ENCODE assay signal across 9 mouse cellular contexts in genomic region chr4:152184353-152185035, GRCm38 (mm10). TPM values are rescaled to one million over a fixed set of nuclear protein-coding genes. Genes with fewer than 3 reads are reported as not detected.
DNase-seq lines count a peak whose midpoint lies in the region; ATAC-seq and TF ChIP-seq lines count a peak whose summit lies in the region.
"Had no signal": no experiment of that assay in that cellular context is flagged by ENCODE, and none has a peak within 500 bp of the region (broad histone marks: within the 10 kb centered on the region; RNA-seq: fewer than 3 reads in every experiment).

No protein-coding gene starts in this region.

- H3K4me3 ChIP-seq in heart, embryonic 13.5 days, result no peak overlapping the region
- no peak overlapping the region for H3K4me3 ChIP-seq in midbrain, postnatal 0 days (ENCODE audit: low read depth, low read length)
- no peak overlapping the region for H3K4me3 ChIP-seq in midbrain, embryonic 10.5 days

- 0 out of 2 replicates have a peak, but pooled peaks cover 6% of the 10 kb centered on the region for H3K36me3 ChIP-seq in heart, embryonic 13.5 days
- no peaks in the 10 kb centered on the region for H3K36me3 ChIP-seq in midbrain, postnatal 0 days (ENCODE audit: insufficient read depth, low read length)
- peaks cover 20% of the 10 kb centered on the region for H3K36me3 ChIP-seq in midbrain, embryonic 10.5 days

- peak overlapping the region; percentile 80; the same call in 1 of the 2 replicates for H3K9ac ChIP-seq in heart, embryonic 13.5 days
- no peak overlapping the region for H3K9ac ChIP-seq in midbrain, postnatal 0 days (replicated peaks; ENCODE audit: low read length, poor library complexity, severe bottlenecking)

- peaks cover 48% of the 10 kb centered on the region for H3K4me1 ChIP-seq in heart, embryonic 13.5 days
- peaks cover 11% of the 10 kb centered on the region for H3K4me1 ChIP-seq in midbrain, postnatal 0 days (ENCODE audit: insufficient read depth, low read length)
- peaks cover 41% of the 10 kb centered on the region for H3K4me1 ChIP-seq in midbrain, embryonic 10.5 days

- no peaks in the 10 kb centered on the region for H3K9me3 ChIP-seq in heart, embryonic 13.5 days
- H3K9me3 ChIP-seq in midbrain, postnatal 0 days (ENCODE audit: low read length), result no peaks in the 10 kb centered on the region
- H3K9me3 ChIP-seq in midbrain, embryonic 10.5 days (replicated peaks), result no peaks in the 10 kb centered on the region

- H3K27ac ChIP-seq in heart, embryonic 13.5 days (replicated peaks), result peak overlapping the region; percentile 98
- H3K27ac ChIP-seq in midbrain, postnatal 0 days (ENCODE audit: low read depth, low read length), result peak overlapping the region; percentile 2; the same call in 1 of the 2 replicates
- H3K27ac ChIP-seq in midbrain, embryonic 10.5 days (replicated peaks), result no peak overlapping the region

- TF ChIP-seq CTCF in midbrain, postnatal 0 days (IDR thresholded peaks at IDR 0.05), result peak; percentile 68

- ATAC-seq in heart, embryonic 13.5 days (ENCODE audit: extremely low read depth, insufficient number of reproducible peaks, low FRiP score, low TSS enrichment), result no peak
- ATAC-seq in midbrain, postnatal 0 days (ENCODE audit: low FRiP score), result no peak
- ATAC-seq in monocyte, adult 5-6 weeks (replicated peaks; ENCODE audit: insufficient number of reproducible peaks, low FRiP score, low TSS enrichment, poor library complexity, severe bottlenecking), result no peak

- H3K27me3 ChIP-seq in heart, embryonic 13.5 days (replicated peaks), result peaks cover 10% of the 10 kb centered on the region
- H3K27me3 ChIP-seq in midbrain, postnatal 0 days (ENCODE audit: insufficient read depth, low read length), result no peaks in the 10 kb centered on the region
- H3K27me3 ChIP-seq in midbrain, embryonic 10.5 days (ENCODE audit: low read depth, poor library complexity, severe bottlenecking), result peaks cover 12% of the 10 kb centered on the region

- WGBS in heart, embryonic 13.5 days, result 59% methylated on average over 7 of the region's 7 CpGs
- 57% methylated on average over 7 of the region's 7 CpGs for WGBS in midbrain, postnatal 0 days
- WGBS in midbrain, embryonic 10.5 days, result 77% methylated on average over 7 of the region's 7 CpGs

- peak overlapping the region; percentile 72; the same call in 1 of the 2 replicates for H3K4me2 ChIP-seq in heart, embryonic 13.5 days
- no peak overlapping the region for H3K4me2 ChIP-seq in midbrain, postnatal 0 days (ENCODE audit: low read depth, low read length, poor library complexity, severe bottlenecking)

- DNase-seq in heart, adult 8-10 months (ENCODE audit: low spot score), result no peak
- peak; percentile 44 for DNase-seq in midbrain, postnatal 0 days (ENCODE audit: low spot score)
- DNase-seq in midbrain, embryonic 10.5 days (ENCODE audit: low spot score), result no peak
- peak; percentile 72 to 78 for DNase-seq in cerebellum, postnatal 25 days
- DNase-seq in right cerebral cortex, postnatal 10 days (ENCODE audit: low spot score in 2 of 2), result peak; percentile 63 to 75
- DNase-seq in retina, postnatal 1 day, result no peak

RNA-seq across cellular contexts. Expression of gene Acot7, which starts 6.6 kb away (rescaled TPM):
- polyA plus RNA-seq in heart, embryonic 13.5 days (2015; fragmentation: Nextera tagmentation; extraction: Ambion mirVana), result 73.9 and 84.7 TPM in 2 replicates
- 10 to 100 TPM; 63.9 to 80.9 (median 69.3) TPM for total RNA-seq in heart, adult 8-10 months (2022)
- total RNA-seq in midbrain, postnatal 0 days (2014; rRNA removed), result 228 and 259 TPM in 2 replicates
- polyA plus RNA-seq in midbrain, postnatal 0 days (2015; fragmentation: Nextera tagmentation; extraction: Ambion mirVana), result 510 and 544 TPM in 2 replicates
- polyA plus RNA-seq in midbrain, embryonic 10.5 days (2016; fragmentation: Nextera tagmentation; extraction: Ambion mirVana), result 85.7 and 99.7 TPM in 2 replicates
- 18.1 to 62.4 TPM (median 30.9 TPM) in 3 replicates for total RNA-seq in monocyte, adult 5-6 weeks (2017)

RNA-seq across cellular contexts. Expression of gene Hes2, which starts 25.8 kb away (rescaled TPM):
- polyA plus RNA-seq in heart, embryonic 13.5 days (2015; fragmentation: Nextera tagmentation; extraction: Ambion mirVana), result not detected in 2 replicates
- total RNA-seq in heart, adult 8-10 months (2022), result not detected
- not detected in 2 replicates for total RNA-seq in midbrain, postnatal 0 days (2014; rRNA removed)
- not detected in 2 replicates for polyA plus RNA-seq in midbrain, postnatal 0 days (2015; fragmentation: Nextera tagmentation; extraction: Ambion mirVana)
- 0.79 and 1.3 TPM in 2 replicates for polyA plus RNA-seq in midbrain, embryonic 10.5 days (2016; fragmentation: Nextera tagmentation; extraction: Ambion mirVana)
- total RNA-seq in monocyte, adult 5-6 weeks (2017), result not detected in 3 replicates
- total RNA-seq: neutrophil, adult 5-6 weeks had no signal

RNA-seq across cellular contexts. Expression of gene Espn, which starts 32.3 kb away (rescaled TPM):
- polyA plus RNA-seq in heart, embryonic 13.5 days (2015; fragmentation: Nextera tagmentation; extraction: Ambion mirVana), result 0.87 and 1.1 TPM in 2 replicates
- total RNA-seq in heart, adult 8-10 months (2022), result 1 to 10 TPM; 2.6 to 3.5 (median 3.0) TPM
- total RNA-seq in midbrain, postnatal 0 days (2014; rRNA removed), result 0.22 and 0.42 TPM in 2 replicates
- 0.22 and 0.53 TPM in 2 replicates for polyA plus RNA-seq in midbrain, postnatal 0 days (2015; fragmentation: Nextera tagmentation; extraction: Ambion mirVana)
- polyA plus RNA-seq in midbrain, embryonic 10.5 days (2016; fragmentation: Nextera tagmentation; extraction: Ambion mirVana), result 0.94 and 1.4 TPM in 2 replicates
- total RNA-seq in monocyte, adult 5-6 weeks (2017), result 0.53 to 2.0 TPM (median 0.78 TPM) in 3 replicates

Comparison
In these comparisons a context has a peak if more than half of its experiments do, and no peak if none do; other contexts are left out.
1. DNase-seq: peak in midbrain, postnatal 0 days (single experiment), cerebellum, postnatal 25 days (2 of 2) and right cerebral cortex, postnatal 10 days (2 of 2); none in heart, adult 8-10 months (single experiment), midbrain, embryonic 10.5 days (single experiment) and retina, postnatal 1 day (single experiment).